Mouse (Mus musculus): Measurements from ENCODE around the gene BC004004.

- TF ChIP-seq CTCF (IDR thresholded peaks at IDR 0.05; ENCODE audit: extremely low read depth, insufficient read depth, insufficient read length, insufficient replicate concordance) (no peak), POLR2A (IDR thresholded peaks at IDR 0.05; ENCODE audit: low read depth, low read length) (no peak)
Measured at GRCm38 (mm10) chr17:29316891-29317290, 48.3 kb downstream of the BC004004 start.
